Mouse (Mus musculus) central nervous system, embryonic 11.5 days (tissue): ENCODE results near the gene C7. TPM values are rescaled to one million over a fixed set of nuclear protein-coding genes. Genes with fewer than 3 reads are reported as not detected.

Experiments
- polyA plus RNA-seq: library from polyadenylated mRNA; depleted of rRNA; stranded (reverse); fragments of >200 nt; gene quantifications from 2 replicates; pipeline ENCODE4 v1.2.3, GENCODE M21; 2012; rRNA removed

The C7 gene
- 0.06 and 0.11 TPM in 2 replicates for polyA plus RNA-seq

GRCm38 (mm10) chr15:5063635-5064034 is at the start of gene C7:
Gene C7, minus strand, starts transcription at chr15:5063740.

GRCm38 (mm10) chr15:5107686-5108654 is 44.4 kb upstream of the C7 start, which contains the start of gene Card6:
Gene Card6, minus strand, starts transcription at chr15:5108539.

Other genes starting within 250 kb of the C7 start
- gene Mroh2b, start 165.0 kb downstream of the C7 start, polyA plus RNA-seq: 0.01 TPM in 1 of 2 replicates, not detected in the other
- 0.47 and 0.78 TPM in 2 replicates for gene Card6, start 44.8 kb upstream of the C7 start, polyA plus RNA-seq
- 1,784 and 2,115 TPM in 2 replicates for gene Rpl37, start 52.9 kb upstream of the C7 start, polyA plus RNA-seq
- 10.2 and 15.1 TPM in 2 replicates for gene Prkaa1, start 80.1 kb upstream of the C7 start, polyA plus RNA-seq
- gene Ttc33, start 121.8 kb upstream of the C7 start, polyA plus RNA-seq: 26.2 and 69.6 TPM in 2 replicates
- 0.40 and 1.1 TPM in 2 replicates for gene Ptger4, start 180.4 kb upstream of the C7 start, polyA plus RNA-seq